Mouse (Mus musculus) ES-E14 (cell line): ENCODE measurements around the gene Hist2h2ac.

ENCODE experiments used
- CHD2 ChIP-seq: IDR thresholded peaks from 2 replicates; pipeline ENCODE4 v1.6.1; 2014; ENCODE audit warnings: mild to moderate bottlenecking, low read depth, low read length, inconsistent platforms
- MAFK ChIP-seq: IDR thresholded peaks from 2 replicates; pipeline ENCODE4 v1.6.1; 2014; ENCODE audit warnings: mild to moderate bottlenecking, low read depth, low read length, inconsistent platforms; ENCODE audit not compliant: insufficient read depth
- ZC3H11A ChIP-seq: IDR thresholded peaks from 2 replicates; pipeline ENCODE4 v1.6.1; 2012; ENCODE audit warnings: low read depth, mild to moderate bottlenecking, inconsistent platforms, low read length, borderline replicate concordance
- ZNF384 ChIP-seq: IDR thresholded peaks from 2 replicates; pipeline ENCODE4 v1.6.1; 2012; ENCODE audit warnings: low read depth, low read length, inconsistent platforms

GRCm38 (mm10) chr3:96243921-96244572 is 23.4 kb upstream of the Hist2h2ac start:
- TF ChIP-seq MAFK (no peak), ZC3H11A (no peak), CHD2 (no peak), ZNF384 (no peak)
